Mouse (Mus musculus) ovary, postnatal 36 days (tissue): ENCODE results near the gene Sema4b.

Source experiments
- DNase-seq: peaks from one replicate; pipeline ENCODE4 v3.0.0; 2022; ENCODE audit warnings: low spot score, mixed read lengths

Sema4b gene

GRCm38 (mm10) chr7:80178037-80178729 lies 8.5 kb upstream of the Sema4b start:
- no peak for DNase-seq

- no peak for DNase-seq
Observed at GRCm38 (mm10) chr7:80179327-80179726, 7.3 kb upstream of the Sema4b start.

GRCm38 (mm10) chr7:80179790-80180189 lies 6.9 kb upstream of the Sema4b start:
- no peak for DNase-seq

- DNase-seq, result no peak
Observed at GRCm38 (mm10) chr7:80180202-80180601, 6.4 kb upstream of the Sema4b start.

GRCm38 (mm10) chr7:80181078-80181477 lies 5.6 kb upstream of the Sema4b start:
- no peak for DNase-seq

GRCm38 (mm10) chr7:80182139-80182538 lies 4.5 kb upstream of the Sema4b start:
- no peak for DNase-seq

DNA sequence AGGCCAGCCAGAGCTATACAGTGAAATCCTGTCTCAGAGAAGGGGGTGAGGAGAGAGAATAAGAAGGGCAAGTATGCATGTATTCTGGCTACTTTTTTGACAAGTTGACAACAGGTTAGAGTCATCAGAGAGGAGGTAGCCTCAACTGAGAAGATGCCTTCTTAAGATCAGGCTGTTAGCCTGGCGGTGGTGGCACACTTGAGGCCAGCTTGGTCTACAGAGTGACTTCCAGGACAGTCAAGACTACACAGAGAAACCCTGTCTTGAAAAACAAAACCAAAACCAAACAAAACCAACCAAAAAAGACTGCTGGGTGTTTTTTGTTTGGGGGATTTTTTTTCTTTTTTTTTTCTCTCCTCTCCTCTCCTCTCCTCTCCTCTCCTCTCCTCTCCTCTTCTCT lies 3.2 kb upstream of the Sema4b start:
- no peak for DNase-seq

DNA sequence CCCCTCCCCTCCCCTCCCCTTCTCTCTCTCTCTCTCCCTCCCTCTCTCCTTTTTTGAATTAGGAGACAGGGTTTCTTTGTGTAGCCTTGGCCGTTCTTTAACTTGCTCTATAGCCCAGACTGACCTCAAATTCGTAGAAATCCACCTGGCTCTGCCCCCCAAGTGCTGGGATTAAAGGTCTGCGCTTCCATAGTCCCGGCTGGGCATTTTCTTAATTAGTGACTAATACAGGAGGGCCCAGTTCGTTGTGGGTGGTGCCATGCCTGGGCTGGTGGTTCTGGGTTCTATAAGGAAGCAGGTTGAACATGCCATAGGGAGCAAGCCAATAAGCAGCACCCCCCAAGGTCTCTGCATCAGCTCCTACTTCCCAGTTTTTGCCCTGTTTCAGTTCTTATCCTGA lies 2.7 kb upstream of the Sema4b start:
- DNase-seq, result no peak

GRCm38 (mm10) chr7:80184551-80184950 lies 2.1 kb upstream of the Sema4b start:
- DNase-seq, result no peak

DNA sequence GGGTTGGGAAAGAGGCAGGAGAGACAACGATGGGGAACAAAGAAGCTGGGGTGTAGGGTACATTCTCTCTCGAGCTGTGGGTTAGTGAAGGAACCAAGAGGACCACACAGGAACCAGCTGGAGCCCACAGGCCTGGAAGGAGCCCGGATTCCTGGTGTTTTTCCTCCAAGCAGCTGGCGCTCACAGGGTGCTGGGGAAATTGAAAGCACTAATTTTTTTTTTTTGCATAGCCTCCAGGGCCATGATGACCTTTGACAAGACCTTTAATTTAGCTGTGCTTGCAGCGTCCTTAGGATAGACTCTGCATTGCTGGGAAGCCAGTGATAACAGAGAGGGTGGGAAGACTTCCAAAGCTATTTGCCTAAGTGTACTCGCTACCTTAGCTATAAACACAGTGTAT lies 1.7 kb upstream of the Sema4b start:
- no peak for DNase-seq

GRCm38 (mm10) chr7:80186021-80186420 lies 620 bp upstream of the Sema4b start:
- peak; percentile 74 for DNase-seq

- no peak for DNase-seq
Observed at GRCm38 (mm10) chr7:80187501-80187900, 860 bp downstream of the Sema4b start.

DNA sequence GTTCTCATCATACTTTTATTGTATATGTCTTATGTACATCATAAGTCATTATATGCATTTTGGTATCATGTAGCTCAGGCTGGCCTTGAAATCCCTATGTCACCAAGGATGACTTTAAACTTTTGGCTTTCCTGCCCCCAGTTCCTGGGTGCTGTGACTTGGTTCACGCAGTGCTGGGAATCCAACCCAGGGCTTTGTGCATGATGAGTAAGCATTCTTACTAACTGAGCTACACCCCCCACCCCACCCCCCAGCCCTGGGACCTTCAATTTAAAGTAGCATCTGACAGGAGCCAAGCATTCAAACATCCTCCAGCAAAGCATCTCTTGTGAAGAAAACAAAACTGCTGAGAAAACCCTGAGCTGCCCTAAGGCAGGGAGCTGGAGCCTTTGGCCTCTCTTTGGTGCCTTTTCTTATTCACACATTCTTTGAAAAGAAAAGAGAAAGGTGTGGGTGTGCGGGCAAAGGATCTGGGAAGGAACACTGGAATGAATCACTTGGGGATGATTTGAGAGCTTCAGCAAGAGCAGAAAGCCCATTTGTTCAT lies 2.0 kb downstream of the Sema4b start:
- DNase-seq, result no peak

DNA sequence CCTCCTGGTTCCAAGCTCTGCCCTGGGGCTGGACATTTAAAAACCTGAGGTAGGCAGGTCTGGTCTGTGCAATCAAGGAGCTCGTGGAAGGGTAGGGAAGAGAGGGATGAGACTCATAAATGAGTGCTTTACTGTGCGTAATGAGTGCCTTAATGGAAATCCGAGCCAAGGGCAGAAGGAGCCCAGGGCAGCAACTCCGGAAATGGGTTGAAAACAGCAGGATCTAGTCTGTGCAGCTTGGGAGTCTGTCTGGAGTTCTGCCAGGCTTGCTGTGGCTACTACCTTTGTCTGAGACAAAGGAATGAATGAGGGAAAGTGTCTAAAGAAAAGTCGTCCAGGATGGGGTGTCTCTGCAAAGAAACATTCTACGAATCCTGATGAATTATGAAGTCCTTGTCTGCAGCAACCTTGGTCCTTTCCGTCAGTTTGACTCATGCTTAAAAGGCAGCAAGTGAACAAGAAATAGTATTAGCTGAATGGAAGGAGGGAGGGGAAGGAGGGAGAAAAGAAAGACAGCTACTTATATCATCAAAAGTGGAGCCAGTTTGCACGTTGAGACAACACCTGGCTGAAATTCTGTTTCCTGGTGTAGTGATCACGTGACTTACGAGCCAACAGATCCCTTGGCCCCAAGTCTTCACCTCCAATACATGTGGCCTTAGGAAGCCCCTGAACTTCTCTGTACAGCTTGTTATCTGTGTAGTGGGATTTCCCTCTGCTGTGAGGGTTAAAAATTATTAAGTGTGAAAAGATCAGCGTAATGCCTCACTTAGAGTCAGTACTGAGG lies 2.7 kb downstream of the Sema4b start:
- DNase-seq, result no peak

- DNase-seq, result peak; percentile 64
Observed at GRCm38 (mm10) chr7:80191455-80191854, 4.8 kb downstream of the Sema4b start.

DNA sequence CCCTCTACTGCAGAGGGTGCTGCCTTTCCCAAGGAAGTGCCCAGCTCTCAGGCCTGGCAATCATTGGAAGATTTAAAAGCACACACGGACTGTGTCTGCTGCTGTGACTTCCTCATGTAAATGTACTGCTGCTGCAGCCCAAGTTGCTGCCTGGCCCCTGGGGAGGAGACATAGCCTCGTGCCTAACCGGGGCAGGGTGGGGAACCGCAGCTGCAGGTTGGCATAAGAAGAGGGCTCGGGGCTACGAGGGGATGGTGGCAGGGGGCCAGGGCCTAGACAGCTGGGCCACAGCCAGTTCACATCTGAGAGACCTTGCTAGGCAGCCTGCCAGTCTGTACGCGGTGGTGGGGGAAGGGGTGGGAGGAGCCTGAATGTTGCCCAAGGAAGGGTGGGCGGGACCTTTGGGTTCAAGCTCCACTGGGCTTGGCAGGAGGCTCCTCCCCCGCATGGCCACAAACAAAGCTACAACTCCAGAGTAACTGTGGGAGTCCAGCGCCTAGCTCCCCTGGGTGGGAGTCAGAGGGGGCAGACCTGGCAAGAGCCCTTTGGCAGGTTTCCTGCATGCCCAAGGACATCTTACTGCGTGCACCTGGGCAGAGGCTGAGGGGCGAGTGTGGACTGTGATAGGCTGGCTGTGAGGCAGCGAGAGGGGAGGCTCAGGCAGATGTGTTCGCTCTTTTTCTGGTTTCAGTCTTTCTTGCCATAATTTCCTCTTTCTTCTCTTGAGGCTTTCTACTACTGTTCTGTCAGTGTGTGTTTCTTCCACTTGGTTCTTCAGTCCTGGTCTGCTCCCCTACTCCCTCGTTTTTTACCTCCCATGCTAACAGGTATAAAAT lies 5.8 kb downstream of the Sema4b start:
- DNase-seq, result peak; percentile 88

GRCm38 (mm10) chr7:80193941-80194739 lies 7.5 kb downstream of the Sema4b start:
- DNase-seq, result no peak

DNA sequence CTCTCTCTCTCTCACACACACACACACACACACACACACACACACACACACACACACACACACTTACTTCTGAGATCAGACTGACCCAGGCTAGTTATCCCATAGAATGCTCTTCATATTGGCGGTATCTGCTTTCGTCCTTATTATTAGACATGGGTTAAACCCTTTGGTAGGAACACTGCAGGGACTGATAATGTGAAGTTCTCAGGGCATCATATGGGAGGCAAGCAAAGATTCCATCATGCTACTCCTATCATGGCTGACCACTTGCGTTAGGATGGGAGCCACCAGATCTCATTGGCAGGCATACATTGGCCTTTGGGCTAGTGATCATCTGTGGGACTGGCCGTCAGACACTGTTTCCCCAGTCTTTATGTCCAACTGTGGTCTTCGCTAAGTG lies 8.5 kb downstream of the Sema4b start:
- DNase-seq, result no peak

- DNase-seq, result no peak
Observed at GRCm38 (mm10) chr7:80195576-80196263, 9.1 kb downstream of the Sema4b start.

DNA sequence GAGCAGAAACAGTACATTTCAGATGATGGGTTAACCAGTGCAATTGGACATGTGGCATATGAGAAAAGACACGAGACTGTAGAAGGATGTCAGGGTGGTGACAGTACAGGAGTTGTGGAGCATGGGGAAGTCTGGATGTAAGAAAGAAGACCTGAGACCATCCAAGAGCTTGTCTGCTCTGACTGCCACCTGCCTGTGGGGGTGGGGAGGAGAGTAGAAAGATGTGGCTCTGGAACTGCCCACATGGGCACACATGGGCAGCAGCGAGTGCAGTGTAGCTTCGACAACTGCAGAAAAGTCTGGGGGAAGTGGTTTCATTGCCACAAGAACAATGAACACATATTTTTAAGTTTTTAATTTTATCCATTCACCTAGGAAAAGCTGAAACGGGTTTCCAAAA lies 10.7 kb downstream of the Sema4b start:
- no peak for DNase-seq
